Mouse (Mus musculus) layer of hippocampus, postnatal 25 days (tissue): ENCODE results near the gene Spry1. TPM values are rescaled to one million over a fixed set of nuclear protein-coding genes. Genes with fewer than 3 reads are reported as not detected.
A peak's percentile ranks its signal among the peaks of the same experiment; 100 is the strongest.

Experiments used
- DNase-seq, 2 experiments: peaks; one replicate each; pipeline ENCODE4 v3.0.0; 2022; ENCODE audit warnings: mixed read lengths in 2 of 2, low spot score in 1 of 2; ENCODE audit errors: extremely low spot score in 1 of 2
- total RNA-seq, 2 experiments: library from RNA; stranded (reverse); gene quantifications; 2 replicates each; pipeline ENCODE4 v1.2.3; 2021

Spry1 gene
- total RNA-seq, 2 experiments from 2014 or later = 14.0 to 14.2 TPM

DNA sequence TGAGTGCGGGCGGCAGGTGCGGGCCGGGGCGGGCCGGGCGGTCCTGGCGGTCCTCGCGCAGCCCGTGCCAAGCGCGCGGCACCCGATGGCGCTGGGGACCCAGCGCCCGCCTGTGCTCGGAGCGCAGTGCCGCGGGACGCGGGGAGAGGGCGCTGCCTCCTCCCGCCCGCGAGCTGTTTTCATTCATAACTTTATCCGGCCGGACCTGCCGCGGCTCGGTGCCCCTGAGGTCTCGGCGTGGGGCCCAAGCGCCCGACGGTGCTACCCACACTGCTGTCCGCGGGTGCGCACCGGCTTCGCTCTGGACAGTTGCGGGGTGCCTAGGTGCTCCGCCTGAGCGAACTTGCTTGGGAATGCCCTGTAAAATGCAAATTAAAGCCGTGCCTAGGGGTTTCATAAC, 1.1 kb downstream of the Spry1 start:
- peak; percentile 57 to 60 for DNase-seq

DNA sequence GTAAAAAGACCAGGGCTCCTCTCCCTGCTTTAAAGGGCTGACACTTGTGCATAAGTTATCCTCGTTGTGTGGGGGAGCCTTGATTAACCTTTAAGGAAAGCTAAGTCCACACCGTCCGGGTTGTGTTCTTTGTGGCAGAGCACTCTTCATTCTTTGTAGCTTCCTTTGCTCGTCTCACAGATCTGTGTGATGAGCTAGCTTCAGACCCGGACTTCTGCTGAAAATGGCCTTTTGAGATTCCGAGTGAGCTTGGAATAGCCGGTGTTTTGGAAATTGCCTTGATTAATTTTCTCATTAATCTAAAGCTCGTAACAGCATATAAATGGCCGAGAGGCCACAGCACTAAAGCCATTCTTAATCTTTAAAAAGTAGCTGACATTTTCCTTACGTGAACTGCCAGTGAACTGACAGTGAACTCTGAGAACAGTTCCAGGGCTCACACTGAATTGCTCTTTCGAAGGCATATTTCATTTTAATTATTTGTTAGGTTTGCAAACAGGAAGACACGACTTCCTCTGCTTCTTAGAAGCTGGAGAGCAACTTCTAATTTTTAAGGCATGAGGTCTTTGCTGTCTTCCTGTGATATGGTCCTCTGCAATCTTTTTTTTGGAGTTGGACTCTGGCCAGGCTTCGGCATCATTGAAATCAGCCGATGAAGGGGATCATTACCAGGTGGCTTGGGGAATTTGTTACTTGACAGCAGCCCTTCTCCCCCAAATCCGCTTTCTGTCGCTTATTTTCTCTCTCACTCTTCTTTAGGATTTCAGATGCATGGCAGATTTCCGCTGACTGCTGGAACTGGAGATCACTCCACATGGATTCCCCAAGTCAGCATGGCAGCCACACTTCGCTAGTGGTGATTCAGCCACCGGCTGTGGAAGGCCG, 2.3 kb downstream of the Spry1 start:
- DNase-seq = no peak

DNA sequence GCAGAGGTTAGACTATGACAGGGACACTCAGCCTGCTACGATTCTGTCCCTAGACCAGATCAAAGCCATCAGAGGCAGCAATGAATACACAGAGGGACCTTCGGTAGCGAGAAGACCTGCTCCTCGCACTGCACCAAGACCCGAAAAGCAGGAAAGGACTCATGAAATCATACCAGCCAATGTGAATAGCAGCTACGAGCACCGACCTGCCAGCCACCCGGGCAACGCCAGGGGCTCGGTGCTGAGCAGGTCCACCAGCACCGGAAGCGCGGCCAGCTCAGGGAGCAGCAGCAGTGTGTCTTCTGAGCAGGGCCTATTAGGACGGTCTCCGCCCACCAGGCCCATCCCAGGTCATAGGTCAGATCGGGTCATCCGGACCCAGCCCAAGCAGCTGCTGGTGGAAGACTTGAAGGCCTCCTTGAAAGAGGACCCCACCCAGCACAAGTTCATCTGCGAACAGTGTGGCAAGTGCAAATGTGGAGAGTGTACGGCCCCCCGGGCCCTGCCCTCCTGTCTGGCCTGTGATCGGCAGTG, 3.0 kb downstream of the Spry1 start:
- DNase-seq = no peak

DNA sequence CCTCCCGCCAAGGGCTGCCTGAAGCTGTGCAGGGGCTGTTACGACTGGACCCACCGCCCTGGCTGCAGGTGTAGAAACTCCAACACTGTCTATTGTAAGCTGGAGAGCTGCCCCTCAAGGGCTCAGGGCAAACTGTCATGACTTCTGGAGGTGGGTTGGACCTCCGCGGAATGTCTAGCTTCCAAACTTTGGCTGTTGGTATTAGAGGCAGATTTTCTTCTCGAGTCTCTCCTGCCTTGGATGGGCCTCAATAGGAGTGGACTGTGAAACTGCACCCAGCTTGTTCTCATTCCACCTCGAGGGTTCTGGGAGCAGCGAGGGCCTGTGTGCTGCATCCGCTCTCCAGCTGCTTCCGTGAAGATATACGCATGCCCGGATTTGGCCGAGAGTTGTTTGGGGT, 3.7 kb downstream of the Spry1 start:
- no peak for DNase-seq

DNA sequence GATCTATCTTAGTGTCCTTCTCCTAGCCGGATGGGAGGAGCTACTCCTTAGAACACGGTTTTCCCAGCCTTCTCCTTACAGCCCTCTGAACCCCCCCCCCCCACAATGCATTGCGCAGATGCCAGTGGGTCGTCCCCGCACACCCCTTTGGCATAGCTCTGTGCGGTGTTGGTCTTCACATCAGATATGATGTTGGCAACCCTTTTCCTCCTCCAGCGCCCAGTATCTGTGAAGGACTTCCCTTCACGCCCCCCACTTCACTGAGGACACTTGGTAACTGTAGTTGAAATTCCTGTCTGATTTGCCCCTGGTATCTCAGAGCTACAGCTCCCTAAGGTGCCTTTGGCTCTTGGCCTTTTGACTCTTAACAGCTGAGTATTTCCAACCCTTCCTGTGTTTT, 4.2 kb downstream of the Spry1 start:
- DNase-seq = no peak

DNA sequence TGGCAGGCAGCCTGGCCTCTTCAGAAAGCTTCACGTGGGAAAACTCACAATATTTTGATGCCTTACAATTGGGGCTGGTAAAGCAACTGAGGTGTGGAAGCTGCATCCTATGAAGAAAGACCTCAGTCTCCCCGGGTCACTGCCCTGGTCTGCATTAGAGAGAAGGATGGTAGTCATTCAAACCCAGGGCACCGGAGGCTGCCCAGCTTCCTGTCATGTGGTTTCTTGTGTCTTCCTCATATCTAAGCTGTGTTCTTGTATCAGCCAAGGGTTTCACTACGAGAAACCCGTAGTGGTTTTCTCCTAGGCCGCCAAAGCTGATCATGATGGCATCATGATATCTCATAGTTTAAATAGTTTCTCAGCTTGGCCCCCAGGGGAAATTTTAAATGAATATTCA, 5.3 kb downstream of the Spry1 start:
- DNase-seq = no peak

DNA sequence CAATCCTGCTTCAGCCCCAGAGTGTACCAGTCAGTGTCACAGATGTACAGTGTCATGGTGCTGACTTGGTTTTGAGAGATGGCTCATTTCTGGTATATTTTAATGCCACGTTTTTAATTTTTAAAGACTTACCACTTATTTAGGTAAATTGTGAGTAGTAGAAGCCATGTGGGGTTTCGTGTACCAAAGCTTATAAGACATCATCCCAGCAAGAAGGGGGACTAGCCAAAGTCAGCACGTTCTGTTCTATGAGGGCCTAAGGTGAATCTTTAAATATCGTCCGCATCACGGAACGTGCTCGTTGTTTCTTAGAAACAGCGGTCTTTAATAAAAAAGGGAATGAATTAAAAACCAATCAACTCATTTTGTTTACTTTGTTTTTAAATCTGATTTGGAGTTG, 6.5 kb downstream of the Spry1 start:
- DNase-seq = no peak

DNA sequence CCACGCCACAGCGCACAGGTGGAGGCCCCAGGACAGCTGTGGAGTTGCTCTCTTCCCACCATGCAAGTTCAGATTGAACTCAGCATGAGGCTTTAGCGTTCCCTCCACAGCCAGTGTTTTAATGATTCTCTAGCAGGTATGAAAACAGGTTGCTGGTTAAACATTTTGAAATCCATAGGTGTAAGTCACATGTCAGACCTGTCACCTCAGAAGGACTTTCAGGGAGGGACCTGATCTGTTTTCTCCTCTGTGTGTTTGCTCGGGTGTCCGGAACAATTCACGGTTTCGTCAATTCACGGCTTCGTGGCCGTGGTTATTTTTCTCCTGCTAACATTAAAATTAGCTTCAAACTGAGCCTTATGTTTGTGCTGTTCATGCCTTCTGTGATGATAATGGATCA, 7.5 kb downstream of the Spry1 start:
- DNase-seq = no peak

DNA sequence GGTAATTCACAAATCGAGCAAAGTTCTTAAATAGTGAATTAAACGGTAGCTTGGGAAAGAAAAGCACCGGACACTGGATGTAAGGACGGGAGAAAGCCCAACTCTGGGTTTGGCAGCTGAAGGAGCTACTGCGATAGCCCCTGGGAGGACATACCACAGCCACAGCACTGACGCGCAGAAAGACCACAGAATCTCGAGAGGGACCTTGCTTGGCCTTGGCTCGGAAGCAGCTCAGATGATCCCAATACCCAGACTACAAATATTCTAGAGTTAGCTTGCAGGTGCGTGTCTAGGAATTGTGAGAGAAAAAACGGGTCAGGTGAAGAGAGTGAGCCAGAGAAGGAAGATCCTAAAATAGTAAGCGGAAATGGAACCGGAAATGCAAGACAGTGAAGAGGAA, 8.5 kb downstream of the Spry1 start:
- DNase-seq = no peak

DNA sequence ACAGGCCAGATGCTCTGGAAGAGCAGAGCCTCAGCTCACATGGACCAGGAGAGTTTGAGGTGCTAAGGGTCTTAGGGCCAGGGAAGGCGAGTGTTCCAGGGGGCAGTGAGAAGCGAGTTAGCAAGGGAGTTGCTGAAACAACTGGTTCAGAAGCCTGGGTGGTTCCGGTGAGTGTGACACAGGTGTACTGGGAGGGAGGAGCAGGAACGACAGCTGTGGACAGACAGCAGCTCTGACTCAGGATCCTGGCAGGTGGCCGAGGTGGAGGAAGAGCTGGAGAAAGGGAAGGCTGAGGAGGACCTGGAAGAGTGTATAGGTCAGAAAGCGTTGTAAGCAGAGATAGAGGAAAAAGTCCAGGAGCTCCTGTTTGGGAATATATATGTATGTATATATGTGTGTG, 9.5 kb downstream of the Spry1 start:
- DNase-seq = no peak

DNA sequence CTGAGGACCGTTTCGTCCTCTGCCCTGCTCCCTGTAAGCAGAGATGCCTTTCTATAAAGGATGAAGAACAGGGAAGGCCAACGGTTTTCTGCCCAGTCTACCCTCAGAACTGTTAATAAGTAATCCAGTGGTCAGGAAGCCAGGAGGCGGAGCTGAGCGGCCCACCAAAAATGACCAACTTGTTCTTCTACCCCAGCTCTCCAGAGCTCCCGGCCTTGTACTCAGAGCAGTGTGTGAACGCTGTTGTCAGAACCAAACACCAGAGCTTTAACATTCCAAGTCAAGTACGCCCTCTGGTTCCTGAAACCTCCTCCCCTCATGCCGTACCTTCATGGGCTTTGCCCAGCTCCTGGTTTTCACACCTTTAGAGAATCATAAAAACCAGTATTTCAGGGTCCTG, 12.8 kb downstream of the Spry1 start:
- DNase-seq = no peak

DNA sequence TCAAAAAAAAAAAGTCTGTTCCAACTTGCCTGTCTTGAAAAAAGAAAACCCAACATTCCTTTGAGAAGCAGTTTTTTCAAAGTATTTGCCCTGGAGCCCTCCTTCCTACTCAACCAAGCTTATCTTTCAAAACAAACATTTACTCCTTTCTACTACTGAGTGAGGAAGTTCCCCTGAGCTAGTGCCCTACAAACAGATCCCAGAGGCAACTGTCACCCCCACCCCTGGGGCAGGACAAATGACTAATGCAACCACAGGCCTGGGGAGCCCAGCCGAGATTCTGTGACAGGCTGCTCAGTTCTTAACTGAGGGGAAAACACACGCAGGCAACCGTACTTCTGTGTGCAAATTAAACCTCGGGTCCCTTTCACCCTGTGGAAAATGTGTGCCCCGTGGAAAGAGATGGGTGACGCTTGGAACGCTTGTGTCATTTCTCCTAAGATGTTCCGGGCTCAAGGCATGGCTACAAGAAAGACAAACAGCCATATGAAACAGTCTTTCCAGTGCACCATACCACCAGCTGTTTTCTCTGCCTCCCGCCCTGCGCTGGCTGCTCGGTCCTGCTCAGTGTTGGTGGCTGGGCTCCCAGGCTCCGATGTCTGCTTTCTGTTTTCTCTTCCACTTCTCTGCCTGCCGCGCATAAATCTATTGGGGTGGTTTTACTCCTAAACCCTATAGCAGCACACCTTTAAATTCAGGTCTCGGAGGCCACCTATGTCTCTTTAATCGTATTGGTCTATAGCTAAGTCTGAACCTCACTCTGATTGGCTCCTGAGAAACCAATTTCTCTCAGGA, 14.4 kb downstream of the Spry1 start:
- no peak for DNase-seq

DNA sequence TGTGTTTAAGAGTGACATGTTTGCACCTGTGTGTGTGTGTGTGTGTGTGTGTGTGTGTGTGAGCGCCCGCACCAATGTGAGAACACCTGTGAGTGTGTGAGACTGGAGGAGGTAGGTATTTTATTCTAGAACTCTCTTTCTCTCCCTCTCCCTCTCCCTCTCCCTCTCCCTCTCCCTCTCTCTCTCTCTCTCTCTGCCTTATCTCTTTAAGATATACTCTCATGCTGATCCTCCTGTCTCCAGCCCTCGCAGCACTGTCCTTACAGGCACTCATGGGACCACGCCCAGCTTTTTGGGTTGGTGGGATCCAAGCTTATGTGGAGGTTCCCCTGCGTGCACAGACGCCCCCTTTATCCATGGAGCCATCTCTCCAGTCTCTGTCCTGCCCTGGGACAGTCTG, 15.0 kb downstream of the Spry1 start:
- no peak for DNase-seq

DNA sequence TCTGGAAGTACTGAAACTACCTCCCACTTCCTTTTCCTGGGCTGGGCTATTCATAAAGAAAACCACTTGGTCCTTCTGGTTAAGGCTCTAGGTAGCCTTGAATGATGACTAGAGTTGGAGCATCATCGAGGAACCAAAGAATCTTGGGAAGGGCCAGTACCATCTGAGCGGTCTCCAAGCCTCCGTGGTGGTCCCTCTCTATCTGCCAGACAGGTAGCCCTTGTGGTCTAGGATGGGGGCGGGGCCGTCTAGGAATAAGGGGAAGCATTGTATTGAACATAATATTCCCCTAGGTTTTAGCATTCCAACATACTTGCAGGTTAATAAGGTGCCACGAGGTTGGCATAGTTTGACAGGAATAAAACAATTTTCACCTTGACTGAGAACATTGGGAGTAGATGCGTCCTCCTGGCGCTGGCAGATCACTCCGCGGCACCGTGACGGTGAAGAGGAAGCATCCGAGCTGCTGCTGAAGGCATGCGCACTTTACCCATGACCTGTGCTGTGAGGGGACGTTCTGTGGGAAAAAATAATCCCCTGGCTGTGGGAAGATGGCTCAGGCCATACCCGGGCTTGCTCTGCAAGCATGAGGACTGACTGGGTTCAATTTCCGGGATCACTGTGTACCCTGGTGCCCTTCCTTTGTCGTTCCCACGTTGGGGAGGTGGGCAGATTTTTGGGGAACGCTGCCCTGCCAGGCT, 16.3 kb downstream of the Spry1 start:
- DNase-seq = no peak

DNA sequence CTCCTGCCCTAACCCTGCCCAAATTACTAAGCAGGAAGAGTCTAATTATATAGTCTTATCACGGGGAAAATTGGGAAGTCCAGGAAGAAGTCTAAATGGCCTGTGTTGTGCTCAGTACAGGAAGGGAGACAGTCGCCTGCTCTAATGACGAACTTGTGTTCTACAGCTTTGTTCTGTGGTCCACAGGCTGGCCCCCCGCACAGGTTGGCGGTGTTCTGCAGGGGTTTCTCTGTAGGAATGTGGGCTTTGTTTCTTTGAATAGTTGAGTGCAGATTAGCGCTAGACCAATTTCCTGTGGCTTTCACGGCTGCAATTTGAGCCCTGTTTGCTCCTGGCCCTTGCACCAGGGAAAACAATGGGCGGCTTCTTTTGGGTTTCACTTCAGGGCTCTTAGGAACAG, 17.3 kb downstream of the Spry1 start:
- no peak for DNase-seq

DNA sequence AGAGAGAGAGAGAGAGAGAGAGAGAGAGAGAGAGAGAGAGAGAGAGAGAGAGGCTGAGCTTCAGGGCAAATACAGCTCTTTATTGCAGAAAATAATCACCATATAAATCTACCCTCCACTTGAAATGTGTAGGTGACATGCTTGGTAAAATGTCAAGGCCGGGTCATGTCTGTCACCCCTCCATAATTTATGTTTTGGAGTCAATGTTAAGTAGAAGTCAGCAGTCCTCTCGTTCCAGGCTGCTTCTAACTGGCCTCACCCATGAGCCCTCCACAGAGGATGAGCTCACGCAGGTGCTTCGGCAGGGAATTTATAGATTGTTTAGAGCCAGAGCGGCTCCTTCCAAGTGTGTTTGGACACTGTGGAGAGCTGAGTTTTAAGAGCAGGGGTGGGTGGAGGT, 18.4 kb downstream of the Spry1 start:
- no peak for DNase-seq

DNA sequence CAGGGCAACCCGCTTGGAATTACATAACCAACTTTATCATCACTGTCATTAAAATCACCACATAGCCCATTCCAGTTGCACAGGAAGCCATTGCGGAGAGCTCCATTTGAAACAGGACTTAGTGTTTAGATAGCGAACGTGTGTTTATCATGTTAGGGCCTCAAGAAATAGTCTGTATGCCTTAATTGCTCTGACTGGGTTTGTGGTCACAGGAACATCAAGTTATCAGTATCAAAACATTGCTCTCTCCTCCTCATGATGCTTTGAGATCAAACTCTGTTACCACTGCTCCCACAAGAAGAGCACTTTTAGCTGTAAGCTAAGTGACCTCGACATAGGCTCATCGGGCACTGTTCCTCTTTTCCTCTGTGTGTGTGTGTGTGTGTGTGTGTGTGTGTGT, 19.9 kb downstream of the Spry1 start:
- DNase-seq = no peak

DNA sequence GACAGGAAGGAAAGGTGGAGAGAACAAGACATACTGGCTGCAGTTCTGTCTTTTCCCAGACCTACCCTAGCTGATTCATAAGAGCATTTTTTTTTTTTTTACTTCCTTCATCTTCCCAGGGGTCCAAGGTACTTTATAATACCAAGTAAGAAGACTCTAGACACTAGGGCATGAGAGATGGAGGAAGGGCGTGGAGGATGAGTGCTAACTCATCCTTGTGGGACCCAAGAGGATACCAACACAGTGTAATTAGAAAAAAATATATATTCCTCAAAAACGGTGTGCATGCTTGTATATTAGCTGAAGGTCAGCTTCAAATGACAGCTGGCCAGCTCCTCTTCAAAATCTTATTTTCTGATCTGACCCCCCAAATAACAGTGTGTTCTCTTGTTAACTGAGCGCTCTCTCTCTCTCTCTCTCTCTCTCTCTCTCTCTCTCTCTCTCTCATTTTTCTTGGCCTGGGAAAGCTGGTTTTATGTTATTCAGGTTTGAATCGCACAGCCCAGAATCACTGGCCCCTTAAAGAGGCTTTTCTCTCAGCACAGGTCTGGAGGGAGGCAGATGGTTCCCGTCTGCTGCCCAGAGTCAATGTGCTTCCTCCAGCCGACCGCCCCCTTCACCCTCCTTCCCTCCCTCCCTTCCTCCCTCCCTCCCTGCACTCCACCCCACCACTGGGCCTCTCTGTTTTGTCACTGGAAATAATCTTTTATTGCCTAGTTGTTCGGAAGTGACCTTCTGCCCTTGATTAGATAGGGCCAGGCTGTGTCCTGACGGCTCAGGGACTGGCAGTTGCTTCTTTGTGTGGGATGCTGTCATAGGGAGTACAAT, 26.8 kb downstream of the Spry1 start:
- no peak for DNase-seq

DNA sequence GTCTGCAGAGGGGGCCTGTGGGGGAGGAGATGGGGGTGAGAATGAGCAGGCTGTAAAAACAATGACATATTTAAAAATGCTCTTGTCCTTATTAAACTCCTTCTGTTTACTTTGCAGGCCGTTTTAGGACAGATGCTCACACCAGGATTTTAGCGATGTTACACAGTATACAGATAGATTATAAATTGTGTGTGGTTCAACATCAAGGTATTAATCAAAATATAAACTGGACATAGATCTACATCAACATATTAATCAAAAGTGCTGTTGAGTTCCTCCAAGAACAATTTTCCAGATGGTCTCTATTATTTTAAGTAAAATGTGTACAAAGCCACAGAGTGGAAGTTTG, 27.3 kb downstream of the Spry1 start:
- DNase-seq = no peak

DNA sequence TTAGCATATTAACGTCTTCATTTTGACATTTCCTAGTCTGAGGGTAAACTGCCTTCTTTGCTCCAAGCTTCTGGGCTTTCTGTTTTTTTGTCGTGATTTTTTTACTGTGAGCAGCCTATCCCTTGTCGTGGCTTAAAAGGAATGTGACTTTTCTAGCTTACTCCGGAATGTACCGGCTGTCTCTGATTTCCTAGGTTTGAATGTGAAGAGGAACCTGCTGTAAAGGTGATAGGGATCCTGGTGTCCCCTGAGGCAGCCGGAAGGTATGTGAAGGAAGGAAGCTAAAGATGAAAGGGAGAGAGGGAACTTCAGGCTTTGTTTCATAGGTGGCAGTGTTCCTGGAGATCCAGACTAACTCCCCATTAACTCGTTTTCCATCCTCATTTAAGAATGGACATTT, 28.0 kb downstream of the Spry1 start:
- DNase-seq = no peak
